Mouse (Mus musculus) embryonic facial prominence, embryonic 11.5 days (tissue): ENCODE data around the gene Usp39. TPM values are rescaled to one million over a fixed set of nuclear protein-coding genes. Genes with fewer than 3 reads are reported as not detected.

Experiments used
- ATAC-seq: fragments of 200-750 bp; cut with Nextera tagmentation; replicated peaks from 2 replicates; pipeline ENCODE4 v1.8.0; 2017; ENCODE audit warnings: low read depth; ENCODE audit not compliant: insufficient number of reproducible peaks, low FRiP score, low TSS enrichment
- DNase-seq: peaks from one replicate; pipeline ENCODE4 v3.0.0-alpha.2; 2015; ENCODE audit warnings: low spot score
- H3K27ac ChIP-seq: fragments of 300-500 bp; sonication (generic); replicated peaks from 2 replicates; pipeline ENCODE4 v1.5.1; 2014; ENCODE audit warnings: mild to moderate bottlenecking, low read depth, low read length, control low read depth
- H3K27me3 ChIP-seq: fragments of 300-500 bp; sonication (generic); 2 replicates; pipeline ENCODE4 v1.6.1; 2014; ENCODE audit warnings: mild to moderate bottlenecking, low read length, moderate library complexity, mixed read lengths; ENCODE audit not compliant: control insufficient read depth, insufficient read depth
- H3K36me3 ChIP-seq: fragments of 300-500 bp; sonication (generic); replicated peaks from 2 replicates; pipeline ENCODE4 v1.6.1; 2014; ENCODE audit warnings: low read depth, mild to moderate bottlenecking, low read length, moderate library complexity, mixed read lengths; ENCODE audit not compliant: control insufficient read depth, insufficient read depth
- H3K4me1 ChIP-seq: fragments of 300-500 bp; sonication (generic); 2 replicates; pipeline ENCODE4 v1.6.1; 2014; ENCODE audit warnings: low read length, mixed read lengths; ENCODE audit not compliant: control insufficient read depth, insufficient read depth
- H3K4me2 ChIP-seq: fragments of 300-500 bp; sonication (generic); 2 replicates; pipeline ENCODE4 v1.6.1; 2014; ENCODE audit warnings: low read depth, mild to moderate bottlenecking, control low read depth, low read length, moderate library complexity
- H3K4me3 ChIP-seq: fragments of 300-500 bp; sonication (generic); 2 replicates; pipeline ENCODE4 v1.5.1; 2014; ENCODE audit warnings: low read depth, low read length, control low read depth
- H3K9ac ChIP-seq: fragments of 300-500 bp; sonication (generic); replicated peaks from 2 replicates; pipeline ENCODE4 v1.6.1; 2014; ENCODE audit warnings: mild to moderate bottlenecking, control low read depth, low read length
- H3K9me3 ChIP-seq: fragments of 300-500 bp; sonication (generic); replicated peaks from 2 replicates; pipeline ENCODE4 v1.6.1; 2016; ENCODE audit warnings: mild to moderate bottlenecking, low read length, inconsistent platforms, mixed read lengths; ENCODE audit not compliant: control insufficient read depth
- WGBS: fragments of 180-500 bp; shearing (Covaris S2); extraction: QIAGEN DNeasy Blood & Tissue Kit; methylation state at CpG from one replicate; pipeline ENCODE4 v1.1.7; 2014; 5-methylcytosine and 5-hydroxymethylcytosine counted together
- polyA plus RNA-seq: library from polyadenylated mRNA; unstranded; fragments of >200 nt; fragmentation: Nextera tagmentation; extraction: Ambion mirVana; gene quantifications from 2 replicates; pipeline ENCODE4 v1.2.1, GENCODE M21; 2014

Usp39 gene
- polyA plus RNA-seq, 1 experiment from 2014 or later = 107 TPM

DNA sequence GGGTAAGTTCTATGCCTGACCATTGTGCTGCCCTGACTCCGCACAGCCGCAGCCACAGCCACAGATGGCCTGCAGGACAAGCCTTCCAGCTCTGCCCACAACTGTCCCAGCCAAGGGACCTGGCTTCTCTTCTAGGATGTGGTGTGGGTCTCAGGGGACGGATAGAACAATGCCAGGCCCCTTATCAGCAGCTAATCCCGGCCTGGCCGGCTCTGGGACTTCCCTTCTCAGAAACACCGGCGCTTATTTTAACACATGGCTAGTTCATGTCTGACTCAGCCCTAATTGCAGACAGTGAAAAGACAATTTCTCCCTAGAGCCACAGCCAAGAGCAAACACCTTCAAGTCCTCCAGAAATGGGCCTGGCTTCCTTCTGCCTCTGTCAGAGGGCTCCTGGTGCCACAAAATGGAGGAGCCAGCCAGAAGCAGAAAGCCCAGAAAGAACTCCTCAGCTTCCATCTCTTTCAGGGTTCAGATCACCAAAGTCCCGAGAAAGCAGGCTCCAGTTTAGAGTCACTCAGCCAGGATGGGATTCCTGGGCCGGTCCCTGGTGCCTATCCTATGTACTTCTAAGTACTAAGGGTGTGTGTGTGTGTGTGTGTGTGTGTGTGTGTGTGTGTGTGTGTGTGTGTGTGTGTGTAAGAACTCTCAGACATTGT is 67.3 kb downstream of the Usp39 start:
- Histone ChIP-seq H3K36me3 (no peaks in the 10 kb centered on the region), H3K9me3 (no peaks in the 10 kb centered on the region), H3K4me2 (no peak overlapping the region), H3K27me3 (no peaks in the 10 kb centered on the region), H3K9ac (no peak overlapping the region), H3K4me1 (no peaks in the 10 kb centered on the region), H3K4me3 (no peak overlapping the region), H3K27ac (no peak overlapping the region)
- no peak for ATAC-seq
- DNase-seq = peak; percentile 5
- 79% methylated on average over 9 of the region's 9 CpGs for WGBS

GRCm38 (mm10) chr6:72276972-72277441 is 68.0 kb downstream of the Usp39 start:
- Histone ChIP-seq H3K4me1 (no peaks in the 10 kb centered on the region), H3K4me3 (no peak overlapping the region), H3K9ac (no peak overlapping the region), H3K9me3 (no peaks in the 10 kb centered on the region), H3K36me3 (no peaks in the 10 kb centered on the region), H3K27me3 (no peaks in the 10 kb centered on the region), H3K27ac (no peak overlapping the region), H3K4me2 (no peak overlapping the region)
- ATAC-seq = no peak
- 83% methylated on average over 13 of the region's 13 CpGs for WGBS
- DNase-seq = no peak

DNA sequence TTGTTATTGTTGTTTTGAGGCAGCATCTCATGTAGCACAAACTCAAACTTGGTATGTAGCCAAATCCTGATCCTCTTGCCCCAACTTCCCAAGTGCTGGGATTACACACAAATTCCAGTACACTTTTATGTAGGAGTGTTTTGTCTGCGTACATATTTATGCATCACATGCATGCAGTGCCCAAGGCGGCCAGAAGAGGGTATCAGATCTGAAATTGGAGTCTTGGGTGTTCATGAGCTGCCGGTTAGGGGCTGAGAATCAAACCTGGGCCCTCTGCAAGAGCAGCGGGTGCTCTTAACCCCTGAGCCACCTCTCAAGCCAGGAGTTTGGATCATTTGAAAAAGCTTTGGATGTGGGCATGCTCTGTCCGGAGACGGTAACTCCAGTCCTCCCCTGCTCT is 68.8 kb downstream of the Usp39 start:
- Histone ChIP-seq H3K27ac (no peak overlapping the region), H3K4me3 (no peak overlapping the region), H3K9me3 (no peaks in the 10 kb centered on the region), H3K27me3 (no peaks in the 10 kb centered on the region), H3K4me1 (no peaks in the 10 kb centered on the region), H3K4me2 (no peak overlapping the region), H3K9ac (no peak overlapping the region), H3K36me3 (no peaks in the 10 kb centered on the region)
- WGBS = 88% methylated on average over 6 of the region's 6 CpGs
- DNase-seq = no peak
- no peak for ATAC-seq

DNA sequence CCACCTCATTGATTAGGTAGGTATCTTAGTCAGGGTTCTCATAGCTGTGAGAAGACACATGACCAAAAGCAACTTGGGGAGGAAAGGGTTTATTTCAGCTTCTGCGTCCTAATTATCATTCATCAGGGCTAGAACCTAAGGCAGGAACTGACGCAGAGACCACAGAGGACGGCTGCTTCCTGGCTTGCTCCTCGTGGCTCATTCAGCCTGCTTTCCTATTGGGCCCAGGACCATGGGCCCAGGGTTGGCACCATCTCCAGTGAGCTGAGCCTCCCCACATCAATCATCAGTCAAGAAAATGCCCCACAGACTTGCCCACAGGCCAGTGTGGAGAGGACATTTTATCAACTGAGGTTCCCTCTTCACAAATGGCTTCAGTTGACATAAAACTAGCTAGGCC is 69.5 kb downstream of the Usp39 start:
- Histone ChIP-seq H3K36me3 (no peaks in the 10 kb centered on the region), H3K4me2 (no peak overlapping the region), H3K4me1 (no peaks in the 10 kb centered on the region), H3K27me3 (no peaks in the 10 kb centered on the region), H3K27ac (no peak overlapping the region), H3K9me3 (no peaks in the 10 kb centered on the region), H3K9ac (no peak overlapping the region), H3K4me3 (no peak overlapping the region)
- 69% methylated on average over 4 of the region's 4 CpGs for WGBS
- no peak for ATAC-seq
- DNase-seq = no peak

DNA sequence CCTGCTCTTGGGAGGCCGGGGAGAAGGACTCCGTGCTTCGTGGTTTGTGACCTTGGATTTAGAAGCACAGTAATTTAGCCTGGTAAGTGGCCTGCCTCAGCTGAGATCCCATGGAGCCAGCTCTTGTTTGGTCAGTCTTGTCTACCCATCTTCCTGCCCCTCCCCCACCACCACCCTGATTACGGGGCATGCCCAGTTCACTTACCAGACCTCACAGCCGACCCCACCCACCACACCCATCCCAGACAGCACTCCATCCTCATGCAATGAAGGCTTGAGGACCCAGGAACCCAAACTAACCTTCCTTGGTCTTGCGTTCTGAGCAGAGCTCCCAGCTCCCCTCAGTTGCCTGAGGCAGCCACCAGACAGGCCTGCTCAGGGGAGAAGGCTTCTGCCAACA is 71.8 kb downstream of the Usp39 start:
- 75% methylated on average over 6 of the region's 6 CpGs for WGBS
- Histone ChIP-seq H3K9me3 (no peaks in the 10 kb centered on the region), H3K27ac (no peak overlapping the region), H3K9ac (no peak overlapping the region), H3K4me1 (no peaks in the 10 kb centered on the region), H3K4me2 (no peak overlapping the region), H3K36me3 (no peaks in the 10 kb centered on the region), H3K27me3 (no peaks in the 10 kb centered on the region), H3K4me3 (no peak overlapping the region)
- no peak for DNase-seq
- no peak for ATAC-seq

GRCm38 (mm10) chr6:72272161-72272696 is 72.8 kb downstream of the Usp39 start:
- Histone ChIP-seq H3K4me2 (no peak overlapping the region), H3K9ac (no peak overlapping the region), H3K27me3 (no peaks in the 10 kb centered on the region), H3K36me3 (no peaks in the 10 kb centered on the region), H3K4me1 (no peaks in the 10 kb centered on the region), H3K4me3 (no peak overlapping the region), H3K27ac (no peak overlapping the region), H3K9me3 (no peaks in the 10 kb centered on the region)
- ATAC-seq (no peak), DNase-seq (no peak)
- WGBS = 83% methylated on average over 10 of the region's 10 CpGs

- Histone ChIP-seq H3K4me3 (no peak overlapping the region), H3K36me3 (no peaks in the 10 kb centered on the region), H3K9ac (no peak overlapping the region), H3K27me3 (no peaks in the 10 kb centered on the region), H3K9me3 (no peaks in the 10 kb centered on the region), H3K4me2 (no peak overlapping the region), H3K27ac (no peak overlapping the region), H3K4me1 (no peaks in the 10 kb centered on the region)
- WGBS = 83% methylated on average over 11 of the region's 11 CpGs
- no peak for ATAC-seq
- DNase-seq = no peak
Observed at GRCm38 (mm10) chr6:72270952-72271519, 73.9 kb downstream of the Usp39 start.

- ATAC-seq = no peak
- no peak for DNase-seq
- no peak overlapping the region for H3K4me2 ChIP-seq
- H3K27me3 ChIP-seq = no peaks in the 10 kb centered on the region
- 85% methylated on average over 5 of the region's 5 CpGs for WGBS
- H3K36me3 ChIP-seq = no peaks in the 10 kb centered on the region
- H3K4me3 ChIP-seq = no peak overlapping the region
- H3K9ac ChIP-seq = no peak overlapping the region
- H3K27ac ChIP-seq = no peak overlapping the region
- no peaks in the 10 kb centered on the region for H3K4me1 ChIP-seq
- no peaks in the 10 kb centered on the region for H3K9me3 ChIP-seq
Observed at GRCm38 (mm10) chr6:72270258-72270657, 74.7 kb downstream of the Usp39 start.
